In the genomic region with DNA sequence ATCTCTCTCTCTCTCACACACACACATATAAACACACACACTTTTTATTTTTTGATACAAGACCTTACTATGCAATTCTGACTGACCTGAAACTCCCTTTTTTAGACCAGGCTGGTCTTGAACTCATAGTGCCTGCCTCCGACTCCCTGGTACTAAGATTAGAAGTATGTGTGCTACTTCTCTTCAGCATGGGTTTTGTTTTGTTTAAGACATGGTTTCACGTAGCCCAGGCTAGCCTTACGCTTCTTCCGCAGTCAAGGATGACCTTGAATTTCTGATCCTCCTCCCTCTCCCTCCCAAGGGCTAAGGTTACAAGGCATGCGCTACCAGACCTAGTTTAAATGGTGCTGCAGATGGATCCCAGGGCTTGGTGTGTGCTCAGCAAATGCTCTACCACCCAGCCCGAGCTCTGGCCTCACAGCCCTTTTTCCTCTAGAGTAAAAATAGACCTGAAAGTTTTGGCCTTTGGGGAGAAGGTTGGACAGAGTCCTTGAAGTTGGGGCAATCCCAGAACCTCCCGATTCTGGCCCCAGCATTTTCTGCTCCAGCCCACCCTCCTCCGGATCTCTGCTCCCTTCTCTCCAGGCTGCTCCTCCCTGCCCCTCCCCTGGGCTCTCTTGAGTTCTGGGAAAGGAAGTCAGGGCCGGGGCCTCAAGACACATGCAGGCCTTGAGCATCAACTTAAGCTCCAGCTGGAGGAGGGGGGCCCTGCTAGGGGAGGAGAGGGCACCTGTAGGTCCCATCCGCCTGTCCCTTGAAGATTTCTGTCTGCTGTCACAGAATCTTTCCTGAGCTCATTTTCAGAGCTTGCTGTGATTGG, we compare ENCODE assay signal across 7 mouse cellular contexts. TPM values are rescaled to one million over a fixed set of nuclear protein-coding genes. Genes with fewer than 3 reads are reported as not detected.
DNase-seq lines count a peak whose midpoint lies in the region; ATAC-seq lines count a peak whose summit lies in the region.

No protein-coding gene starts in this region.

- no peak for ATAC-seq in heart, embryonic 11.5 days (replicated peaks; ENCODE audit: insufficient number of reproducible peaks, low FRiP score, low TSS enrichment)
- ATAC-seq in liver, embryonic 13.5 days (ENCODE audit: low read depth) = no peak

- H3K4me1 ChIP-seq in heart, embryonic 11.5 days (ENCODE audit: control insufficient read depth, insufficient read depth, low read length) = peaks cover 31% of the 10 kb centered on the region
- peaks cover 83% of the 10 kb centered on the region for H3K4me1 ChIP-seq in liver, embryonic 13.5 days (replicated peaks)

- H3K9me3 ChIP-seq in heart, embryonic 11.5 days (replicated peaks; ENCODE audit: control insufficient read depth, low read length) = no peaks in the 10 kb centered on the region
- H3K9me3 ChIP-seq in liver, embryonic 13.5 days (replicated peaks) = no peaks in the 10 kb centered on the region

- H3K36me3 ChIP-seq in heart, embryonic 11.5 days (ENCODE audit: control insufficient read depth, insufficient read depth, low read length) = no peaks in the 10 kb centered on the region
- peaks cover 3% of the 10 kb centered on the region; the same call in 1 of the 2 replicates for H3K36me3 ChIP-seq in liver, embryonic 13.5 days

- no peak overlapping the region for H3K4me2 ChIP-seq in heart, embryonic 11.5 days
- no peak overlapping the region for H3K4me2 ChIP-seq in liver, embryonic 13.5 days

- peak; percentile 44 for DNase-seq in ovary, postnatal 36 days (ENCODE audit: low spot score)
- no peak for DNase-seq in ovary, postnatal 14 days (ENCODE audit: low spot score)
- no peak for DNase-seq in liver, embryonic 13.5 days
- DNase-seq in thymus, postnatal 4 days = peak; percentile 79
- DNase-seq in right cerebral cortex, postnatal 25 days = no peak
- no peak for DNase-seq in retina, embryonic 14.5 days (ENCODE audit: low spot score)

- no peak overlapping the region for H3K4me3 ChIP-seq in heart, embryonic 11.5 days (ENCODE audit: low read depth, low read length)
- H3K4me3 ChIP-seq in liver, embryonic 13.5 days (replicated peaks) = no peak overlapping the region

- 61% methylated on average over 10 of the region's 10 CpGs for WGBS in heart, embryonic 11.5 days (ENCODE audit: insufficient replicate concordance)
- 57% methylated on average over 10 of the region's 10 CpGs for WGBS in liver, embryonic 13.5 days (ENCODE audit: insufficient replicate concordance)

- no peaks in the 10 kb centered on the region for H3K27me3 ChIP-seq in heart, embryonic 11.5 days (ENCODE audit: control insufficient read depth, insufficient read depth, low read length)
- H3K27me3 ChIP-seq in liver, embryonic 13.5 days = no peaks in the 10 kb centered on the region

- H3K9ac ChIP-seq in heart, embryonic 11.5 days (ENCODE audit: low read depth, low read length) = peak overlapping the region; percentile 48; the same call in 1 of the 2 replicates
- peak overlapping the region; percentile 68 for H3K9ac ChIP-seq in liver, embryonic 13.5 days

- peak overlapping the region; percentile 43 for H3K27ac ChIP-seq in heart, embryonic 11.5 days (ENCODE audit: low read depth, low read length)
- peak overlapping the region; percentile 85 for H3K27ac ChIP-seq in liver, embryonic 13.5 days

RNA-seq across cellular contexts. Expression of a gene that starts 8.3 kb away (rescaled TPM):
- polyA plus RNA-seq in heart, embryonic 11.5 days (2014; fragmentation: Nextera tagmentation; extraction: Ambion mirVana) = 559 and 565 TPM in 2 replicates
- polyA plus RNA-seq in liver, embryonic 13.5 days (2015; fragmentation: Nextera tagmentation; extraction: Ambion mirVana) = 387 and 400 TPM in 2 replicates

RNA-seq across cellular contexts. Expression of a gene that starts 11.1 kb away (rescaled TPM):
- polyA plus RNA-seq in heart, embryonic 11.5 days (2014; fragmentation: Nextera tagmentation; extraction: Ambion mirVana) = 15.9 and 18.3 TPM in 2 replicates
- polyA plus RNA-seq in liver, embryonic 13.5 days (2015; fragmentation: Nextera tagmentation; extraction: Ambion mirVana) = 14.4 and 14.5 TPM in 2 replicates

Comparison
In these comparisons a context has a peak if more than half of its experiments do, and no peak if none do; other contexts are left out.
1. DNase-seq: peak in ovary, postnatal 36 days (single experiment) and thymus, postnatal 4 days (single experiment); none in ovary, postnatal 14 days (single experiment), liver, embryonic 13.5 days (single experiment), right cerebral cortex, postnatal 25 days (single experiment) and retina, embryonic 14.5 days (single experiment).